39 mouse cellular contexts compared by ENCODE assay signal in genomic region chr11:34193658-34194057, GRCm38 (mm10). TPM values are rescaled to one million over a fixed set of nuclear protein-coding genes. Genes with fewer than 3 reads are reported as not detected.
DNase-seq lines count a peak whose midpoint lies in the region; ATAC-seq and TF ChIP-seq lines count a peak whose summit lies in the region.
"Had no signal": no experiment of that assay in that cellular context is flagged by ENCODE, and none has a peak within 500 bp of the region (broad histone marks: within the 10 kb centered on the region; RNA-seq: fewer than 3 reads in every experiment).

No protein-coding gene starts in this region.

- WGBS in heart, postnatal 0 days = 58% methylated on average over 3 of the region's 3 CpGs

- H3K27ac ChIP-seq in gastrocnemius, adult 2 months = no peak overlapping the region
- peak overlapping the region; percentile 34; the same call in 1 of the 2 replicates for H3K27ac ChIP-seq in heart, postnatal 0 days (ENCODE audit: low read depth)
- no peak overlapping the region for H3K27ac ChIP-seq in testis, adult 2 months (ENCODE audit: control insufficient read depth, insufficient read depth, low read depth, low read length)
- H3K27ac ChIP-seq: embryonic facial prominence, embryonic 13.5 days; forebrain, embryonic 10.5 days; forebrain, embryonic 15.5 days; hindbrain, embryonic 14.5 days; limb, embryonic 10.5 days; limb, embryonic 15.5 days; liver, embryonic 13.5 days; midbrain, embryonic 10.5 days; midbrain, embryonic 15.5 days; neural tube, embryonic 15.5 days had no signal

- H3K27me3 ChIP-seq in heart, postnatal 0 days (ENCODE audit: control insufficient read depth, insufficient read depth, low read length) = no peaks in the 10 kb centered on the region
- no peaks in the 10 kb centered on the region for H3K27me3 ChIP-seq in testis, adult 2 months (ENCODE audit: control insufficient read depth, insufficient read depth, low read length)
- H3K27me3 ChIP-seq: embryonic facial prominence, embryonic 13.5 days; forebrain, embryonic 15.5 days; heart, embryonic 12.5 days; limb, embryonic 15.5 days; liver, embryonic 13.5 days; midbrain, embryonic 15.5 days; neural tube, embryonic 15.5 days had no signal

- TF ChIP-seq POLR2A in testis, adult 2 months (IDR thresholded peaks at IDR 0.05; ENCODE audit: control insufficient read depth, low read depth, low read length) = no peak

- no peak for TF ChIP-seq EP300 in heart, postnatal 0 days (IDR thresholded peaks at IDR 0.05; ENCODE audit: low read depth)

- no peaks in the 10 kb centered on the region for H3K36me3 ChIP-seq in heart, postnatal 0 days (replicated peaks; ENCODE audit: control insufficient read depth, insufficient read depth, low read length)
- no peaks in the 10 kb centered on the region for H3K36me3 ChIP-seq in testis, adult 2 months (ENCODE audit: control insufficient read depth, insufficient read depth, low read length)
- H3K36me3 ChIP-seq: embryonic facial prominence, embryonic 13.5 days; forebrain, embryonic 10.5 days; forebrain, embryonic 15.5 days; G1E; heart, embryonic 12.5 days; limb, embryonic 10.5 days; limb, embryonic 15.5 days; liver, embryonic 13.5 days; midbrain, embryonic 10.5 days; midbrain, embryonic 15.5 days; neural tube, embryonic 15.5 days had no signal

- peak; percentile 2; the same call in 1 of the 2 replicates for TF ChIP-seq CTCF in gastrocnemius, adult 2 months (IDR thresholded peaks at IDR 0.05)
- no peak for TF ChIP-seq CTCF in heart, postnatal 0 days (IDR thresholded peaks at IDR 0.05; ENCODE audit: low read depth)
- 0 out of 2 replicates have a peak, but pooled peaks have one; percentile 13 for TF ChIP-seq CTCF in testis, adult 2 months (IDR thresholded peaks at IDR 0.05; ENCODE audit: control insufficient read depth, insufficient read depth, insufficient replicate concordance, low read depth, low read length)

- intact Hi-C loops in gastrocnemius, adult 2 months (cut with DNase I) = no loop called here
- intact Hi-C loops in heart, postnatal 25 days (cut with DNase I) = loop anchor here (5.0 kb wide), 1 partner anchor 36 kb away; no protein-coding TSS in a partner anchor

- H3K4me2 ChIP-seq in heart, postnatal 0 days (ENCODE audit: low read depth, low read length) = no peak overlapping the region
- H3K4me2 ChIP-seq: embryonic facial prominence, embryonic 13.5 days; forebrain, embryonic 15.5 days; heart, embryonic 12.5 days; hindbrain, embryonic 14.5 days; limb, embryonic 15.5 days; liver, embryonic 13.5 days; midbrain, embryonic 15.5 days; neural tube, embryonic 15.5 days had no signal

- no peaks in the 10 kb centered on the region for H3K4me1 ChIP-seq in heart, postnatal 0 days (ENCODE audit: control insufficient read depth, insufficient read depth)
- no peaks in the 10 kb centered on the region for H3K4me1 ChIP-seq in testis, adult 2 months (ENCODE audit: control insufficient read depth, insufficient read depth, low read length)
- H3K4me1 ChIP-seq: embryonic facial prominence, embryonic 13.5 days; forebrain, embryonic 15.5 days; limb, embryonic 10.5 days; limb, embryonic 15.5 days; liver, embryonic 13.5 days; midbrain, embryonic 15.5 days; neural tube, embryonic 15.5 days had no signal

- ATAC-seq in heart, postnatal 0 days (ENCODE audit: insufficient read depth, low read depth) = no peak
- ATAC-seq in granulocyte monocyte progenitor cell, adult 5-6 weeks (replicated peaks; ENCODE audit: poor library complexity, severe bottlenecking) = no peak
- ATAC-seq: forebrain, embryonic 15.5 days; intestine, postnatal 0 days; midbrain, embryonic 15.5 days had no signal

- no peaks in the 10 kb centered on the region for H3K9me3 ChIP-seq in heart, postnatal 0 days (replicated peaks; ENCODE audit: control insufficient read depth, low read length)
- H3K9me3 ChIP-seq: embryonic facial prominence, embryonic 13.5 days; forebrain, embryonic 10.5 days; forebrain, embryonic 15.5 days; heart, embryonic 12.5 days; limb, embryonic 10.5 days; limb, embryonic 15.5 days; liver, embryonic 13.5 days; midbrain, embryonic 10.5 days; midbrain, embryonic 15.5 days; neural tube, embryonic 15.5 days had no signal

- no peak overlapping the region for H3K4me3 ChIP-seq in gastrocnemius, adult 2 months
- H3K4me3 ChIP-seq in heart, postnatal 0 days (ENCODE audit: low read depth, low read length) = no peak overlapping the region
- H3K4me3 ChIP-seq in testis, adult 2 months (ENCODE audit: control insufficient read depth, low read depth, low read length) = no peak overlapping the region
- H3K4me3 ChIP-seq: embryonic facial prominence, embryonic 13.5 days; forebrain, embryonic 10.5 days; forebrain, embryonic 15.5 days; heart, embryonic 12.5 days; limb, embryonic 10.5 days; limb, embryonic 15.5 days; liver, embryonic 13.5 days; midbrain, embryonic 10.5 days; midbrain, embryonic 15.5 days; neural tube, embryonic 15.5 days had no signal

- no peak for DNase-seq in gastrocnemius, adult 2 months
- no peak for DNase-seq in gastrocnemius, adult 18-20 months (ENCODE audit: low spot score)
- DNase-seq in heart, postnatal 0 days (ENCODE audit: low spot score) = no peak
- no peak for DNase-seq in heart, postnatal 25 days (ENCODE audit: low spot score)
- DNase-seq in testis, postnatal 14 days (ENCODE audit: low spot score) = no peak
- DNase-seq: adrenal gland, postnatal 25 days; cerebellum, adult 18-20 months; cerebellum, postnatal 10 days; kidney, postnatal 14 days; layer of hippocampus, adult 9-11 months; liver, embryonic 13.5 days; lung, adult 18-20 months; retina, postnatal 1 day; right cerebral cortex, postnatal 14 days; thymus, adult 18-20 months; thymus, postnatal 25 days had no signal

- no peak overlapping the region for H3K9ac ChIP-seq in heart, postnatal 0 days (replicated peaks; ENCODE audit: low read depth, low read length)
- H3K9ac ChIP-seq: embryonic facial prominence, embryonic 13.5 days; forebrain, embryonic 15.5 days; heart, embryonic 12.5 days; hindbrain, embryonic 14.5 days; limb, embryonic 15.5 days; liver, embryonic 13.5 days; midbrain, embryonic 15.5 days; neural tube, embryonic 15.5 days had no signal

RNA-seq across cellular contexts. Expression of gene Foxi1, which starts 14.2 kb away (rescaled TPM):
- not detected for total RNA-seq in gastrocnemius, adult 2 months (2021)
- total RNA-seq in gastrocnemius, adult 18-20 months (2021) = not detected
- not detected in 2 replicates for total RNA-seq in heart, postnatal 0 days (2014; rRNA removed; ENCODE audit: low replicate concordance)
- polyA plus RNA-seq in heart, postnatal 0 days (2015; fragmentation: Nextera tagmentation; extraction: Ambion mirVana) = not detected in 2 replicates
- not detected for total RNA-seq in heart, postnatal 25 days (2021)
- polyA plus RNA-seq in testis, adult 2 months (2012; rRNA removed) = 0.85 TPM in 1 of 2 replicates, not detected in the other
- not detected in 2 replicates for total RNA-seq in granulocyte monocyte progenitor cell, adult 5-6 weeks (2014; fragmentation: Nextera tagmentation)
- total RNA-seq in granulocyte monocyte progenitor cell, adult 5-6 weeks (2017) = not detected in 2 replicates
- total RNA-seq: adrenal gland, postnatal 25 days; common myeloid progenitor, adult 5-6 weeks; G1E; gastrocnemius, adult 8-10 months; gastrocnemius, postnatal 4 days; hematopoietic stem cell, adult 5-6 weeks; left cerebral cortex, postnatal 10 days; megakaryocyte progenitor cell, adult 5-6 weeks had no signal
- polyA plus RNA-seq: brain, embryonic 14.5 days; embryonic facial prominence, embryonic 13.5 days; forebrain, embryonic 10.5 days; forebrain, embryonic 15.5 days; G1E; heart, embryonic 12.5 days; hindbrain, embryonic 14.5 days; intestine, postnatal 0 days; limb, embryonic 10.5 days; limb, embryonic 15.5 days; liver, embryonic 13.5 days; midbrain, embryonic 10.5 days; midbrain, embryonic 15.5 days; neural tube, embryonic 15.5 days; small intestine, adult 2 months; stomach, embryonic 14.5 days had no signal
